Mouse (Mus musculus) gastrocnemius, adult 8-10 months (tissue): Measurements from ENCODE around the gene Gimap7. TPM values are rescaled to one million over a fixed set of nuclear protein-coding genes. Genes with fewer than 3 reads are reported as not detected.

Experiments used
- DNase-seq, 2 experiments: peaks; one replicate each; pipeline ENCODE4 v3.0.0; 2022; ENCODE audit warnings: low spot score in 2 of 2
- total RNA-seq, 4 experiments: library from RNA; stranded (reverse); gene quantifications; 2 replicates each; pipeline ENCODE4 v1.2.4; 2022

Gene Gimap7
- total RNA-seq, 4 experiments from 2014 or later, result not detected

DNA sequence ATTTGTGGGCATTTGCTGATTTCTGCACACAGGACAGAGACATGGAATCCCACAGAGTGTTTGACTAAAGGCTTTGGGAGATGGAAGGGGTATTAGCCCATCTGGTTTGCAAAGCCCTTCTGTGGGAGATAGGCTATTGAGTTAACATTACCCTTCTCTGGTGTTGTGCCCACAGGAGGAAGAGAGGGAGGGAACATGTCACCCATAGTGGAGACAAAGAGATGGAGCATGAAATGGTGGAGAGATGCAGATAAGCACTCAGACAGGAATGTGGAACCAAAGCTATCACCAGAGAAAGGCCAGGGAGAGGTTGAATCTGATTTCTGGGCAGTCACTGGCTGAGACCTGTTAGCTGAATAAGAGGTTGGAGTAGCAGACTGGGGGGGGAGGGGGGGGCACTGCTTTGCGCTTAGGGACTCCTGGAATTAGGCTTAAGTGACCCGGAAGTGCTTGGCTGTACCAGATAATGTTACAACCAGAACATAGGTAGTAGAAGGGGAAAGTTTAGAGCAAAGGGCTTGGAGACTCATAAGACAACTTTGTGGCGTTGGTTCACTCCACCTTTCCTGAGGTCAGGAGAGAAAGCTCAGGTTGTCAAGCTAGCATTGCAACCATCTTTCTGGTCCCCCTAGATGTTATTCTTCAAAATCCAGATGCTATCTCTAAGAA lies 22.2 kb downstream of the Gimap7 start:
- DNase-seq, result no peak

DNA sequence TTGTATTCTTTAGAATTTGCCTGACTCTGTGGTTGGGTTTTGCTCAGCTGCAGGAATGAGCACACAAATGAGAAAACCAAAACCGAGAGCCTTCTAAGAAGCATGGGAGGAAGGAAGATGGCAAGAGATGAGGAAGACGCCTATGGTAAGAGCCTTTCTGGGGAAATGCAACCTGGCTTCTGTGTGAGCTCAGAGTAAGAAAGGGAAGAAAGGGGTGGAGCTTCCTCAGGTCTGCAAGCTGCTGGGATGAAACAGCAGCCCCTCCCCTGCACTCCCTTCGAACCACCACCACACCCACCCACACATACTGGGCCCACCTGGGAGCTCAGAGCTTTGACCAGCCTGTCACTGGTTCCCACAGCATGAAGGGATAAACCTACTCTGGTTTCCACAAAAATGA lies 22.9 kb downstream of the Gimap7 start:
- DNase-seq, result no peak

- no peak for DNase-seq
These were observed 23.3 kb downstream of the Gimap7 start for GRCm38 (mm10) chr6:48741711-48742206.

GRCm38 (mm10) chr6:48742422-48743351 lies 24.3 kb downstream of the Gimap7 start:
- DNase-seq, result no peak

- no peak for DNase-seq
These were observed 27.1 kb downstream of the Gimap7 start for GRCm38 (mm10) chr6:48745490-48745889.

- DNase-seq, result no peak
These were observed 27.8 kb downstream of the Gimap7 start, which contains the start of gene Gimap5 for GRCm38 (mm10) chr6:48745959-48746889. Gene Gimap5, plus strand, starts transcription at chr6:48746197.

DNA sequence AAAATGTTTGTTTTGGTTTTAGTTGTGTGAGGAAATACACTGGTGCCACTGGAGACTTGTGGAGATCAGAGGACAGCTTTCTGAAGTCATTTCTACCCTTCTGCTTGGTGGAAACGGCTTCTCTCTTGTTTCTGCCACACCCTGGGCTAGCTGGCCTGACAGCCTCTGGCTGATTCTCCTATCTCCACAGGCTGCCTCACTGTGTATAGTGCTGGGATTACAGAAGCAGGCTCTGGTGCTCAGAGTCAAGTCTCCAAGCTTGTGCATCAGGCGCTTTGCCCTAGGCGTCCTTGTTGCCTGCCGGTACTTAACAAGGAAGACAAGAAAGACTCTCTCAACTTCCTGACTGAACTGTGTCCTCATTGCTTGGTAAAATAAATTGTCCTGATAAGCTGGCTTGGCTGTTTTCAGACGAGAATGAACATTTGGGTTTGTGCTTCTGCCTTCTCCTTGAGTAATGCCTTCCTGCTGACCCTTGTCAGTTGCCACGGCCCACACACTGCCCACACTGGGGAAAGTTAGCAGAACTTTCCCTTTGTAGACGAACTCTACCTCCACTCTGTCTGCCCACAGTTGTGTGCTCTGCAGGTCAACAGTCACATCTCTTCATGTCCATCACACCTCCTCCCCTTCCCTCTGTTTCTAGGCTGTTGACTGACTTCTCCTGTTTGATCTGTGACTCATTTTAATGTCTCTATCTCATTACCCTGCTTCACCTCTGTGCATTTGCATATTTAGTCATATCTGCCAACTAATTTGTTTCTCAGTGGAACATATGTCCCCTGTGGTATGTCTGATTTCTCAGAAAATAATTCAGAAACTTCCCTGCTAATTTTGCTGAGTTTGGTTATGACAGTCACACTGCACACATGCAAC lies 28.9 kb downstream of the Gimap7 start:
- DNase-seq, result no peak

GRCm38 (mm10) chr6:48763567-48764270 lies 45.3 kb downstream of the Gimap7 start:
- no peak for DNase-seq

- DNase-seq, result no peak
These were observed 46.1 kb downstream of the Gimap7 start for GRCm38 (mm10) chr6:48764496-48764895.

GRCm38 (mm10) chr6:48768178-48768869 lies 49.9 kb downstream of the Gimap7 start:
- no peak for DNase-seq

DNA sequence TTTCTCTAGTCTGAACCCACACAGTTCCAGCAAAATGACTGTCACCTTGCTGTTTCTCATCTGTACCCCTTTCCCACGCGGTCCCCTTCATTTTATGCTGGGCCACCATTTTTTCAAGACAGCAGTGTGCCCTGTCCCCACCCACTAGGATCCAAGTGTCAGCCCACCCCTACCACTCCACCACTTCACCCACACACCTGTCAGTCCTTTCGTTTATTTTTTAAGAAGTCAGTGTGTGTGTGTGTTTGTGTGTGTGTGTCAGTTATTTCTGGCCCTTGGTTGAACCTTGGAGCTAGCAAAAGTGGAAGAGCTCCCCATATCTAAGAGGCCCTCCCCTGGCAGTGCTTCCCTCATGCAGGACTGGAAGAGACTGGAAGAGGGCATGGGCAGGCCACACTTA lies 50.5 kb downstream of the Gimap7 start:
- no peak for DNase-seq

- DNase-seq, result no peak
These were observed 52.3 kb downstream of the Gimap7 start, which contains the start of gene Gimap3 for GRCm38 (mm10) chr6:48770696-48771095. Gene Gimap3, minus strand, starts transcription at chr6:48770851.

GRCm38 (mm10) chr6:48772030-48772429 lies 53.6 kb downstream of the Gimap7 start:
- DNase-seq, result peak; percentile 49 to 52

Other genes starting within 250 kb of the Gimap7 start
- 10 to 100 TPM; 41.6 to 49.2 (median 43.6) TPM for gene Atp6v0e2, start 181.0 kb upstream of the Gimap7 start, total RNA-seq
- gene Lrrc61, start 163.8 kb upstream of the Gimap7 start, total RNA-seq, result 10 to 100 TPM; 20.8 to 25.0 (median 22.9) TPM
- 10 to 100 TPM in 2 of 4 experiments, 1 to 10 TPM in 2; 7.5 to 24.6 (median 14.4) TPM for gene Rarres2, start 145.8 kb upstream of the Gimap7 start, total RNA-seq
- not detected for gene Gm45021, start 129.0 kb upstream of the Gimap7 start, total RNA-seq
- 10 to 100 TPM; 28.9 to 35.0 (median 33.6) TPM for gene Repin1, start 124.7 kb upstream of the Gimap7 start, total RNA-seq
- gene Gm44965, start 124.7 kb upstream of the Gimap7 start, total RNA-seq, result 1 to 10 TPM in 2 of 4 experiments, not detected in 2; 4.4 to 9.4 TPM
- 10 to 100 TPM in 2 of 4 experiments, 1 to 10 TPM in 2; 8.8 to 12.1 (median 9.9) TPM for gene Zfp775, start 116.6 kb upstream of the Gimap7 start, total RNA-seq
- 1 to 10 TPM in 1 of 4 experiments, under 1 TPM in 3; 0.56 to 1.2 (median 0.71) TPM for gene AI854703, start 91.9 kb upstream of the Gimap7 start, total RNA-seq
- gene Gimap8, start 71.4 kb upstream of the Gimap7 start, total RNA-seq, result 1 to 10 TPM; 1.3 to 2.0 (median 1.5) TPM
- 1 to 10 TPM in 1 of 4 experiments, under 1 TPM in 3; 0.40 to 1.0 (median 0.62) TPM for gene Gimap9, start 42.5 kb upstream of the Gimap7 start, total RNA-seq
- gene Gimap4, start 34.1 kb upstream of the Gimap7 start, total RNA-seq, result 1 to 10 TPM; 2.5 to 4.5 (median 3.9) TPM
- gene Gimap6, start 10.4 kb upstream of the Gimap7 start, total RNA-seq, result 1 to 10 TPM; 8.4 to 9.9 (median 9.1) TPM
- 1 to 10 TPM in 3 of 4 experiments, not detected in 1; 1.2 to 2.4 (median 1.4) TPM for gene Gm28053, start within 50 bp of the Gimap7 start, total RNA-seq
- 1 to 10 TPM; 1.5 to 3.1 (median 2.2) TPM for gene Gimap1, start 20.4 kb downstream of the Gimap7 start, total RNA-seq
- 1 to 10 TPM in 3 of 4 experiments, under 1 TPM in 1; 0.82 to 1.5 (median 1.2) TPM for gene Gimap5, start 27.6 kb downstream of the Gimap7 start, total RNA-seq
- gene Gimap3, start 52.2 kb downstream of the Gimap7 start, total RNA-seq, result not detected
- gene Tmem176a, start 122.3 kb downstream of the Gimap7 start, total RNA-seq, result 1 to 10 TPM; 1.3 to 4.8 (median 2.7) TPM
- 10 to 100 TPM in 1 of 4 experiments, 1 to 10 TPM in 3; 4.1 to 10.1 (median 7.2) TPM for gene Tmem176b, start 122.9 kb downstream of the Gimap7 start, total RNA-seq
- not detected for gene Aoc1, start 154.3 kb downstream of the Gimap7 start, total RNA-seq
- gene 1600015I10Rik, start 211.3 kb downstream of the Gimap7 start, total RNA-seq, result not detected